Mouse (Mus musculus): ENCODE measurements around the gene Uggt1. TPM values are rescaled to one million over a fixed set of nuclear protein-coding genes. Genes with fewer than 3 reads are reported as not detected.

The Uggt1 gene
- polyA plus RNA-seq, 1 experiment from 2014 or later = 56.1 TPM

- no peak overlapping the region for H3K27ac ChIP-seq (ENCODE audit: low read length)
- no peak overlapping the region for H3K4me2 ChIP-seq (ENCODE audit: low read depth, low read length)
- no peak overlapping the region for H3K9ac ChIP-seq (ENCODE audit: low read length)
- H3K9me3 ChIP-seq (ENCODE audit: control insufficient read depth, low read length) = no peaks in the 10 kb centered on the region
- H3K36me3 ChIP-seq (ENCODE audit: control insufficient read depth, insufficient read depth, low read length) = peaks cover 17% of the 10 kb centered on the region
- H3K4me1 ChIP-seq (replicated peaks; ENCODE audit: control insufficient read depth, insufficient read depth, low read length) = no peaks in the 10 kb centered on the region
- ATAC-seq (ENCODE audit: low read depth) = no peak
- no peak overlapping the region for H3K4me3 ChIP-seq (ENCODE audit: low read length)
- no peaks in the 10 kb centered on the region for H3K27me3 ChIP-seq (ENCODE audit: control insufficient read depth, insufficient read depth, low read depth, low read length)
- WGBS = 82% methylated on average over 6 of the region's 6 CpGs
Measured at GRCm38 (mm10) chr1:36233218-36233617, 11.3 kb downstream of the Uggt1 start.

DNA sequence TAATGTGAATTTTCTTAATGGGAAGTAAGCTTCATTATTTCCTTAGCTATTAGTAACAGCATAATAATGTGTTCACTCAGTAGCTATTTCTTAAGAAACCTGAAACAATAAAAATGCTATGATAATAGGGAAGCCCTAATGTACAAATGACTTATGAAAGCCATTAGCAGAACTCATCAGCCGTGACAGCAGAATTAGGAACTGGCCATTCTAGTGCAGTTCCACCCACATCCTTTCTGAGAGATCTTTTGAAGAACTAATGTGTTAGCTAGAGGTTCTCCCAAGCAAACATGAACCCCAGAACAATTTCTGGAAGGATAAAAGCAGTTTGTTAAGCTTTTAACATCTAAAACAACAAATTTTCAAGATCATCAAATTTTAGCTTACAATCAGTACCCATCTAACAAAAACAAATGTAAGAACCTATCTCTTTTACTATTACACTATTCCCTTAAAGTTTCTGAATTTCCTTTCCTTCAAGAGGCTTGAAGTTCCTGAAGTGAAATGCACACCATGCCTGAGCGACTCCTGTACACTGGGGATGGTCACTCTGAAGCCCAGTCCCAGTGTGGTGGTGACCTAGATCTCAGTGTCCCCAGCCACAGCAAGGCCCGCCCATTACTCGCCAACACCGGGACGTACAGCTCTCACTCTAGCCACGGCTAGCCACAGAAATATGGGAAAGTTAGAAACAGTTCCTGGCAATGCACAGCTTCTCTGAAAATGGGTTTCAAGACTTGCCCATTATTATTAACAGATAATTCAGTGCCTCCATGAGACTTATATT is 13.4 kb downstream of the Uggt1 start:
- H3K36me3 ChIP-seq (ENCODE audit: control insufficient read depth, insufficient read depth, low read length) = peaks cover 17% of the 10 kb centered on the region
- 84% methylated on average over 7 of the region's 7 CpGs for WGBS
- no peak overlapping the region for H3K4me2 ChIP-seq (ENCODE audit: low read depth, low read length)
- H3K4me1 ChIP-seq (replicated peaks; ENCODE audit: control insufficient read depth, insufficient read depth, low read length) = no peaks in the 10 kb centered on the region
- H3K27me3 ChIP-seq (ENCODE audit: control insufficient read depth, insufficient read depth, low read depth, low read length) = no peaks in the 10 kb centered on the region
- no peak for ATAC-seq (ENCODE audit: low read depth)
- H3K4me3 ChIP-seq (ENCODE audit: low read length) = no peak overlapping the region
- no peaks in the 10 kb centered on the region for H3K9me3 ChIP-seq (ENCODE audit: control insufficient read depth, low read length)
- H3K27ac ChIP-seq (ENCODE audit: low read length) = no peak overlapping the region
- H3K9ac ChIP-seq (ENCODE audit: low read length) = no peak overlapping the region

- 83% methylated on average over 9 of the region's 9 CpGs for WGBS
- Histone ChIP-seq H3K4me3 (ENCODE audit: low read length) (no peak overlapping the region), H3K27me3 (ENCODE audit: control insufficient read depth, insufficient read depth, low read depth, low read length) (no peaks in the 10 kb centered on the region), H3K4me2 (ENCODE audit: low read depth, low read length) (no peak overlapping the region), H3K36me3 (ENCODE audit: control insufficient read depth, insufficient read depth, low read length) (peaks cover 9% of the 10 kb centered on the region), H3K27ac (ENCODE audit: low read length) (no peak overlapping the region), H3K9ac (ENCODE audit: low read length) (no peak overlapping the region), H3K4me1 (replicated peaks; ENCODE audit: control insufficient read depth, insufficient read depth, low read length) (no peaks in the 10 kb centered on the region), H3K9me3 (ENCODE audit: control insufficient read depth, low read length) (no peaks in the 10 kb centered on the region)
- ATAC-seq (ENCODE audit: low read depth) = no peak
Measured at GRCm38 (mm10) chr1:36228461-36228860, 16.1 kb downstream of the Uggt1 start.

DNA sequence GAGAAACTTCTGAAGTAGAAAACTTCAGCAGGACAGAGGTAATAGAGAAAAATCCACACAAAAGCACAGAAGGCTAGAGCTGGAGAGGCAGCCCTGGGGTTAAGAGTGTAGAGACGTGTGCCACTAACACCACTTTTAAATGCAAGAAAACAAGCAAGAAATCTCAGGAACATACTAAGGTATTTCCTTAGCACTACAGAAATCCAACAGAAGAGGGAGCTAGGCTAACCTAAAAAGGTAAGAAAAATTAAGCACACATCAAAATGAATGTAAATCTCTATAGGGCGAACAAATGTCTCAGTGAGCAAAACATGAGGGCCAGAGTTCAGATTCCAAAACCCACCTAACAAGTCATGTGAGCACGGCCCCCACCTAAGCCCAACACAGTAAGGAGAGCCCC is 19.9 kb downstream of the Uggt1 start:
- Histone ChIP-seq H3K36me3 (ENCODE audit: control insufficient read depth, insufficient read depth, low read length) (peaks cover 6% of the 10 kb centered on the region; the same call in 1 of the 2 replicates), H3K9ac (ENCODE audit: low read length) (no peak overlapping the region), H3K9me3 (ENCODE audit: control insufficient read depth, low read length) (no peaks in the 10 kb centered on the region), H3K4me2 (ENCODE audit: low read depth, low read length) (no peak overlapping the region), H3K4me1 (replicated peaks; ENCODE audit: control insufficient read depth, insufficient read depth, low read length) (no peaks in the 10 kb centered on the region), H3K27me3 (ENCODE audit: control insufficient read depth, insufficient read depth, low read depth, low read length) (no peaks in the 10 kb centered on the region), H3K27ac (ENCODE audit: low read length) (no peak overlapping the region), H3K4me3 (ENCODE audit: low read length) (no peak overlapping the region)
- no peak for ATAC-seq (ENCODE audit: low read depth)
- WGBS = 72% methylated on average over 3 of the region's 3 CpGs

DNA sequence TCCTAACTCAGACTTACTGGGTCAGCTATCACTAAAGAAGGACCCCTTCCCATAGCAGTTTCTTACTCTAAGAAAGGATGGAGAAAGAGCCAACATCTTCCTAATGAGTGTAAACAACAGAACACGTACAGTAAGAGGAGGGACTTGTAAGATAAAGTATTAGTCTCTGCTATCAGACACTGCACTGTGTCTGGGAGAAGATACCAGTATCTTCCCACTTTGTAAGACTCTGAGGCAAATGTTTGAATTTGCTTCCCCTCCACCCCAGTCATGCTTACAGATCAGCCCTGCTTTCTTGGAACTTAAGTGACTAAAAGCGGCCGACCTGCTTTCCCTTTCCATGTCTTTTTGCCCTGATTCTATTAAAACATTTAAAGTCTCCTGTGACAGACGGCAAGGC is 30.2 kb downstream of the Uggt1 start:
- Histone ChIP-seq H3K9ac (ENCODE audit: low read length) (no peak overlapping the region), H3K36me3 (ENCODE audit: control insufficient read depth, insufficient read depth, low read length) (peaks cover 9% of the 10 kb centered on the region), H3K27ac (ENCODE audit: low read length) (no peak overlapping the region), H3K4me2 (ENCODE audit: low read depth, low read length) (no peak overlapping the region), H3K4me1 (replicated peaks; ENCODE audit: control insufficient read depth, insufficient read depth, low read length) (no peaks in the 10 kb centered on the region), H3K9me3 (ENCODE audit: control insufficient read depth, low read length) (no peaks in the 10 kb centered on the region), H3K27me3 (ENCODE audit: control insufficient read depth, insufficient read depth, low read depth, low read length) (no peaks in the 10 kb centered on the region), H3K4me3 (ENCODE audit: low read length) (no peak overlapping the region)
- 86% methylated on average over 4 of the region's 4 CpGs for WGBS
- no peak for ATAC-seq (ENCODE audit: low read depth)

GRCm38 (mm10) chr1:36201739-36202138 is 42.8 kb downstream of the Uggt1 start:
- 80% methylated on average over 12 of the region's 12 CpGs for WGBS

GRCm38 (mm10) chr1:36194482-36194881 is 50.0 kb downstream of the Uggt1 start:
- Histone ChIP-seq H3K9me3 (ENCODE audit: control insufficient read depth, low read length) (no peaks in the 10 kb centered on the region), H3K4me3 (ENCODE audit: low read length) (no peak overlapping the region), H3K36me3 (ENCODE audit: control insufficient read depth, insufficient read depth, low read length) (peaks cover 22% of the 10 kb centered on the region), H3K9ac (ENCODE audit: low read length) (no peak overlapping the region), H3K4me2 (ENCODE audit: low read depth, low read length) (no peak overlapping the region), H3K27ac (ENCODE audit: low read length) (no peak overlapping the region), H3K27me3 (ENCODE audit: control insufficient read depth, insufficient read depth, low read depth, low read length) (no peaks in the 10 kb centered on the region), H3K4me1 (replicated peaks; ENCODE audit: control insufficient read depth, insufficient read depth, low read length) (no peaks in the 10 kb centered on the region)
- ATAC-seq (ENCODE audit: low read depth) = no peak
- 99% methylated on average over 3 of the region's 3 CpGs for WGBS

More at GRCm38 (mm10) chr1:36201739-36202138, 42.8 kb downstream of the Uggt1 start:
- no peaks in the 10 kb centered on the region for H3K9me3 ChIP-seq (ENCODE audit: control insufficient read depth, low read length)
- H3K9ac ChIP-seq (ENCODE audit: low read length) = no peak overlapping the region
- no peak overlapping the region for H3K4me3 ChIP-seq (ENCODE audit: low read length)
- H3K27me3 ChIP-seq (ENCODE audit: control insufficient read depth, insufficient read depth, low read depth, low read length) = no peaks in the 10 kb centered on the region
- 0 out of 2 replicates have a peak, but pooled peaks cover 2% of the 10 kb centered on the region for H3K4me1 ChIP-seq (replicated peaks; ENCODE audit: control insufficient read depth, insufficient read depth, low read length)
- H3K4me2 ChIP-seq (ENCODE audit: low read depth, low read length) = no peak overlapping the region
- H3K27ac ChIP-seq (ENCODE audit: low read length) = no peak overlapping the region
- H3K36me3 ChIP-seq (ENCODE audit: control insufficient read depth, insufficient read depth, low read length) = peaks cover 15% of the 10 kb centered on the region
- ATAC-seq (ENCODE audit: low read depth) = peak; percentile 28; the same call in 1 of the 2 replicates

GRCm38 (mm10) chr1:36191966-36192365 is 52.6 kb downstream of the Uggt1 start:
- H3K9me3 ChIP-seq (ENCODE audit: control insufficient read depth, low read length) = no peaks in the 10 kb centered on the region
- no peak overlapping the region for H3K4me3 ChIP-seq (ENCODE audit: low read length)
- peak; percentile 91 for ATAC-seq (ENCODE audit: low read depth)
- 66% methylated on average over 11 of the region's 11 CpGs for WGBS
- no peak overlapping the region for H3K9ac ChIP-seq (ENCODE audit: low read length)
- peaks cover 22% of the 10 kb centered on the region for H3K36me3 ChIP-seq (ENCODE audit: control insufficient read depth, insufficient read depth, low read length)
- no peak overlapping the region for H3K4me2 ChIP-seq (ENCODE audit: low read depth, low read length)
- no peak overlapping the region for H3K27ac ChIP-seq (ENCODE audit: low read length)
- no peaks in the 10 kb centered on the region for H3K27me3 ChIP-seq (ENCODE audit: control insufficient read depth, insufficient read depth, low read depth, low read length)
- H3K4me1 ChIP-seq (replicated peaks; ENCODE audit: control insufficient read depth, insufficient read depth, low read length) = no peaks in the 10 kb centered on the region

DNA sequence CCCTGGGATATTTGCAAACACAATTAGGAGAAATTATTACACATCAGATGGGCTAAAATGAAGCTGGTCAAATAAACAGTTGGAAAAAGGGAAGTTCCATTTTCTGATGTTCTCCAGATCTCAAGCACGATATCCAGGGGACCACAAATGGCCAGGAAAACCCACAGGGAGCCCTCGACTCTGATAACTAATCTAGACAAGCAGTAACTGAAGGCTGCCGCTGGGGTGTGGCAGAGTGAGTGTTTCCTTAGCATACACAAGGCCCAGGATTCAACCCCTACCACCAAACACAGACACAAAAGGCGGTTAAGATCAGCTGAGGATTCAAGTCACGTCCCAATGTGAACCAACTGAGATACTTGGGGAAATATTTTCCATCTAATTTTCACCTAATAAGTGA is 64.5 kb downstream of the Uggt1 start:
- Histone ChIP-seq H3K4me2 (ENCODE audit: low read depth, low read length) (no peak overlapping the region), H3K27ac (ENCODE audit: low read length) (no peak overlapping the region), H3K9ac (ENCODE audit: low read length) (no peak overlapping the region), H3K4me1 (replicated peaks; ENCODE audit: control insufficient read depth, insufficient read depth, low read length) (no peaks in the 10 kb centered on the region), H3K4me3 (ENCODE audit: low read length) (no peak overlapping the region), H3K27me3 (ENCODE audit: control insufficient read depth, insufficient read depth, low read depth, low read length) (no peaks in the 10 kb centered on the region), H3K36me3 (ENCODE audit: control insufficient read depth, insufficient read depth, low read length) (peaks cover 19% of the 10 kb centered on the region), H3K9me3 (ENCODE audit: control insufficient read depth, low read length) (no peaks in the 10 kb centered on the region)
- no peak for ATAC-seq (ENCODE audit: low read depth)
- 73% methylated on average over 5 of the region's 5 CpGs for WGBS
